Mouse (Mus musculus): ENCODE results near the gene Smim5.
A peak's percentile ranks its signal among the peaks of the same experiment; 100 is the strongest.

Gene Smim5

DNA sequence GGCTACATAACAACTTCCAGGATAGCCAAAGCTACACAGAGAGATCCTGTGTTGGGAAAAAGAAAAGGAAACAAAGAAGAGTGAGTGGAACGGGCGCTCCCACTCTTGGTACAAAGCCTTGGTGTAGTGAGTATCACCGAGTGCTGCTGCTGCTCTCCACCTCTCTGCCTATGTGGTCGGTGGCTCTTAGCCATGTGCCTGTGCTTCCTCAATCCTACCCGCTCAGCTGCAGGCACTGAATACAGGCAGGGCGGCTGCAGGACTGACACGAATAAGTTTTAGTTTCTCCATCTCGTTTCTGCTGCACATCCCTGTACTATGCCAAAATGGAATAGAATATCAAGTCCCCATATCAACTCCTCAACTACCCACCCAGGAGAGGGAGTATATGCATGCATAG lies 29.3 kb downstream of the Smim5 start:
- DNase-seq (ENCODE audit: low spot score): no peak

DNA sequence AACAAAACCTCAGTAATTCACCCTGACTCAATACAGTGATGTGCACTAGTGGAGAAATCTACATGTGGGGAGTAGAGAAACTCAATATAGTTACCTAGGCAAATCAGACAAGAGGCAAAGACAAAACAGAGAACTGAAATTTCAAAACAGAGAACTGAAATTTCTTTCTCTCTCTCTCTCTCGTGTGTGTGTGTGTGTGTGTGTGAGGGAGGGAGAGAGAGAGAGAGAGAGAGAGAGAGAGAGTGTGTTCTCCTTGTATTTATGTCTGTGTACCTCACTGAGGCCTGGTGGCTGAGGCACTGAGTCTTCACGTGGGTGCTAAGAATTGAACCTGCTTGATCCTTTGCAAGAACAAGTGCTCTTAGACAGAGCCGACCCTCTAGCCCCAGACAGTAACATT lies 30.1 kb downstream of the Smim5 start:
- DNase-seq (ENCODE audit: low spot score): no peak

GRCm38 (mm10) chr11:115931235-115931634 lies 31.5 kb downstream of the Smim5 start:
- DNase-seq (ENCODE audit: low spot score): no peak

DNA sequence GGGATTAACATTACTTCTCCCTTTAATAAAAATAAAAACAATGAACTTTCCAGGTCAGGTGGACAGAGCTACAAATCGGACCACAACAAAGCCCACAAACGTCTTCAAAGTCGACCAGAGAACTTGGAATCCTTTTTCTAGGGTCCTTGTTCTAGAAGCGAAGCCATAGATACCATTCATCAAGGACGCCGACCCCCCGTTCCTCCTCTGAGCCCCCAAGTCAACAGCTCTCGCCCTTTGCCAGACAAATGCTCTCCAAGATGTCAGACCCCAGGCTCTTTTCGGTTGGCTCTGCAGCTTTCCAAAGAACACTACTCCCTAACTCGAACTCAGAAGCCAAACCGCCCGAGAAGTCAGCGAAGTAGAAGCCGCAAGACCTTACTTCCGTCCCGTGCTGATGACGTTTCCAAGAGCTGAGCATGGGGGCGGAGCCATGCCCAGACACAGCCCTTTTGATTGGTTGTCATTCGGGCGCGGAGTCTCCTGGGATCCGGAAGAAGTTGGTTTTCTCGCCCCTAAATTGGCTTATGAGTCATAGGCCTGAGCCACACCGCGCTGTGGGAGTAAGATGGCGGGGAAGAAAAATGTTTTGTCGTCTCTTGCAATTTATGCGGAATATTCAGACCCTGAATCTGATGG lies 33.5 kb downstream of the Smim5 start, which contains the start of the genes Sap30bp and Recql5:
Gene Sap30bp (plus strand): TSS at position 175 of the 639 bp plus-strand sequence.
Gene Recql5 (minus strand): TSS at position 370 of the 639 bp plus-strand sequence.
- peak; percentile 93 for DNase-seq (ENCODE audit: low spot score)

- DNase-seq (ENCODE audit: low spot score): no peak
Measured at GRCm38 (mm10) chr11:115933747-115934110, 34.0 kb downstream of the Smim5 start.

DNA sequence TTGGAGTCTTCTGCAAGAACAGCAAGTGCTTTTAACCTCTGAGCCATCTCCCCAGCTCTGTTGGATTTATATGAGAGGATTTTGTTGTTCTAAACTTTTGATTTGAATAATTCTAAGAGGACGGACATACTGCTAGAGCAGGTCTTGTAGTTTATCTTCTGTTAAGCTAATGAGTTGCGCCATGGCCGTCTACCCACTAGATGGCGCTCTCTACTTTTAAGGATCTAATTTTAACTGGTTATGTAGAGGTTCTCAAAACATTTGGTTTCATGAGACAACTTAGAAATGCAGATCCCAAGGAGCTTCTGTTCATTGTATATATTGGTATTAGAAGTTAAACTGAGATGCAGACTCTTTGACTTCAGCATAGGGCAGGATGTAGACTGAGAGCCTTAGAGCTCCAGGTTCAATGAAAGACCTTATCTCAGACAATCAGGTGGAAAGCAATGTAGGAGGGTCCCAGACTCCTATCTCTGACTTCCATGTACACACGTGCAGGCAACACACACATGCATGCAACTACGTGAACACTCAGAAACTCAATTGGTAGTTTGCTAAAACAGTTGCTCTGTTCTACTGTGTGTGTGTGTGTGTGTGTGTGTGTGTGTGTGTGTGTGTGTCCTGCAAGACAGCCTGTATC lies 40.0 kb downstream of the Smim5 start:
- peak; percentile 47 for DNase-seq (ENCODE audit: low spot score)

GRCm38 (mm10) chr11:115941980-115942379 lies 42.2 kb downstream of the Smim5 start:
- DNase-seq (ENCODE audit: low spot score): no peak

GRCm38 (mm10) chr11:115945247-115945646 lies 45.5 kb downstream of the Smim5 start:
- DNase-seq (ENCODE audit: low spot score): no peak

DNA sequence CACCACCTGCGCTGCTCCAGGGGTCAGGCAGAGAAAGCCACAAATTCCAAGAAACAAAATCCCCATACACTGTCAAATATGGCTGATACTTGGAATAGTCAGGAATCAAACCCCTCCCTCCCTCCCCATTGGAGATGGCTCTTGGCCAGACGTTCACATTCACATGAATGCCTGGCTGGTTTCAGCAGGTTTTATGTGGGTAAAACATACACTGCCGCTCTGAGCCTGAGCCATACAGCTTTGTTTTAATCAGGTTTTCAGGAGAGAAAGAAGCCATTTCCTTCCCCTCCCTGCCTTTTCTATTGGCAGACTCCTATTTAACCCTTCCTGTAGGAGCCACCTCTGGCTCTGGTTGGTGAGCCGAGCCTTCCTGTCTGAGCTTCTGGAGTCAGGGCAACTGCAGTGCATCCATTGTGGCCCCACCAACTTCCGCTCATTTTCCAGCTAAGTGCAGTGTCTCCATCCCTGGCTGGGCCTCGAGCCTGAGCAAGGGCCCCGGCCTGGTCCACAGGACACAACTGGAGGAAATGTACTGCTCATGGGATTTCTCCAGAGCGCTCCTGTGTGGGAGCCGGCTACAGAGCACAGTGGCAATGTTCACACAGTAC lies 46.6 kb downstream of the Smim5 start:
- DNase-seq (ENCODE audit: low spot score): no peak

DNA sequence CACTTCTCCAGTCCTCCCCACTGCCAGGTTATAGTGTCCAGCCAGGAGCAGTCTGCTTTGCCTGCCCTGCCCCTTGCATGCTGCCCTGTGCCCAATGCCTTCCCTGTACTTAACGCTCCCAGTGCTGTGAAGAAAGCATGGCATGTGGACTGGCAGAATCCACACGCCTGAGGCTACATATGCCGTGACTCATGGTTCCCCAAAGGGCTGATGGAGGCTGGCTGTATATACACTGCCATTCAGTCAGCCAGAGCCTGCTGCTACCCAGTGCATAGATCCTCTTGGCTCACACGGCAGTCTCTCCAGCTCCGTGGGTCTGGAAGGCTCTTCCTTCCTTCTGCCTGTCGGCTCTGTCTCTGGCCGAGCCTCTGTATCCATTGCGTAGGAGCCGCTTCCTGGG lies 48.5 kb downstream of the Smim5 start:
- no peak for DNase-seq (ENCODE audit: low spot score)

GRCm38 (mm10) chr11:115950719-115951118 lies 51.0 kb downstream of the Smim5 start:
- no peak for DNase-seq (ENCODE audit: low spot score)

- DNase-seq (ENCODE audit: low spot score): no peak
Measured at GRCm38 (mm10) chr11:115954712-115955111, 54.9 kb downstream of the Smim5 start.

- DNase-seq (ENCODE audit: low spot score): peak; percentile 40
Measured at GRCm38 (mm10) chr11:115955195-115955858, 55.6 kb downstream of the Smim5 start.
